Mouse (Mus musculus) c-Kit-positive CD71-negative TER-119-negative erythroid progenitor cells, embryonic 14.5 days (primary cell): ENCODE data around the gene 1700001P01Rik.

Experiments
- DNase-seq: peaks from one replicate; pipeline ENCODE4 v3.0.0-alpha.2; 2013; ENCODE audit warnings: low read depth

1700001P01Rik gene

DNA sequence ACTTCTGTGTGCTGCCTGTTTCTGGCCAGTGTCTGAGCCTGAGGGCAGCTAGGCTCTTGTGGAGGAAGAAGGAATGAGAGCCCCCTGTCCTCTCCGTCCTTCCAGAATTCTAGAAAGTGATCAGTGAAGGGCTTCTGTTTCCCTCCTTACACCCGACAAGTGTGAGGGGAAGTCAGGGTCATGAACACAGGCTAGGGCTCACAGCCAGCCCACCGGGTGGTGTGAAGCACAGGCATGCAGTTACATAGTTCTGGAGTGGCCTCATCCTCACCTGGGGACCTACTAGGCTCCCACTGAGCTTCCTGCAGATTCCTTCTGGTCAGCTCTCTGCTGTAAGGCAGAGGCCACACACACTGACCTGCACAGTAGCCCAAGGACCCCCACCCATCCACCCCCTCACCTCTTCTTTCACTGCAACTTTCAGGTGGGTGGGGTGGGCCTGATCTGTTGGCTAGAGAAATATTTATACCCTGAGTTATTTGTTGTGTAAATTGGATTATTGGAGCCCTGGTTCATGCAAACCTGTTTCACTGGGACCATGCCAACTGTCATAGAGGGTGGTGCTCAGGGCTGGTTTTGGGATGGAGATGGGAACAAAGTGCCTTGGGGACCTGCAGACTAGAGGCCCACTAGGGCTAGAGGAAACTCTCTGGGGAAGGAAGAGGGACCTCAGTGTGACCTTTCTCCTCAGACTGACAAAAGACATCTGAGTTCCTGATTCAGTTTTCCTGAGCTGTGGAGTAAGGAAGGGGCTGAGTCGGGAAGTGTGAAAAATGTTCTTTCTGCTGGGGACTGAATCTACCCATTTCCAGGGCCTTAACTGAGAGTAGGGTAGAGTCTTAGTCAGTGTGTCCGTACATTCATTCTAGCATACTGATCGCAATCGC is 33.8 kb upstream of the 1700001P01Rik start:
- no peak for DNase-seq

DNA sequence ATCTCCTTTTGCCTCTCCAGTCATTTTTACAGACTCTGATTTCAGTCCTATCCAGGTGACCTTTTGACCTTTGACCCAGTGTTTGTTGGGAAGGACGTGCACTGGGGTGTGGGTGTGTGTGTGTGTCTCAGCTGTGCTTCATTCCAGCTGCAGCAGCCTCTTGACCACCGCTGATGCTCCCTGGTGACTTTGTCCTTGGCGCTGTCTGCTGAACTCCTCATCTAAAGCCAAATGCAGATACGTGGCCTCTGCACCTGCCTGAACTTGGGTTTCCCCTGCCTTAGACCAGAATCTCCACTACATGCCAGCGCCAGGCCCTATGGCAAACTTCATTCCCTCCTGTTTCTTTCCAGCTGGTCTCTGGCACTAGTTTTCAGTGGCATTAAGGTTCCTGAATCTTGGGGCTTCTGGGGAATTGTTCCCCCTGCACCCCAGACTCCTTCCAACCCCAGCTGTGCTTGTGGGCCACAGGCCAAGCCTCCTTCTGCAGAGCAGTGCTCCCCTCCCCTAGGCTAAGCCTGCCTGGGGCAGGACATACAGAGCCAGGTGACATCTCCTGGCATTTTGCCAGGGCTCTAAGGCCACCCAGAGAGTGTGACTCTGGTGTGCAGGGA is 33.0 kb upstream of the 1700001P01Rik start:
- DNase-seq = no peak

DNA sequence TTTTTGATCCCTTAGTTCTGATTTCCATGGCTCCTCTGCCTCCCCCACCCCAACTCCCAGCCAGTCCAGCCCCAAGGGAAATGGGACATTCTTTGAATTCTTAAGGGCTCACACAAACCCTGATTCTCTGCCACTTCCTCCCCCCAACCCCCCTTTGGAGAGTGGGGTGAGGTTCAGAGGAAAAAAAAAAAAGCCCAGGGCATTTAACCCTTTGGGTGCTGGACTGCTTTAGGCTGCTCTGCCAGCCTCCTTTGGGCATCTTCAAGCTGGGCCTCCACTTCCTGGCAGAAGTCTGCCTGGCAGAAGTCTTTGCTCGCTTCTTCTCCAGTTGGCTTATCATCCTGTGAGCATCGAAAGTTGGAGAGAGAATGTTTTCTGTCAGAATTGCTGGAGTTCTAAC is 32.4 kb upstream of the 1700001P01Rik start:
- no peak for DNase-seq

DNA sequence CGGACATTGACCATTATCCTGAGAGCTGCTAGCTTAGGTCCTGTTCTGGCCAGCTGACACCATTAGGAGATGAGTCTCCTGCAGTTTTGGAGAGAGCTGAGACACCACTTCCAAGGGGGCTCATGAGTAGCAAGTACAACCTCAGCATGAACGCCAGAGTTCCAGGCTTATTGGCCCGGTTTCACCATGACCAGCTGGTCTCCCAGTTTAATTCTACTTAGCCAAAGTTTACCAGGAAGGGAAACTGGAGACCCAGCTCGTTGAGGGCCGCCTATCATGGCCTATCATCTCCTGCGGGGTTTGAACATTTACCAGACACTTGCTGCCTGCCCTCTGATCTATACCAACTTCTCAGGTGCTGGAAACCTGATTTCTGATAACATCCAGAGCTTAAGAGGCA is 31.9 kb upstream of the 1700001P01Rik start:
- DNase-seq = no peak

DNA sequence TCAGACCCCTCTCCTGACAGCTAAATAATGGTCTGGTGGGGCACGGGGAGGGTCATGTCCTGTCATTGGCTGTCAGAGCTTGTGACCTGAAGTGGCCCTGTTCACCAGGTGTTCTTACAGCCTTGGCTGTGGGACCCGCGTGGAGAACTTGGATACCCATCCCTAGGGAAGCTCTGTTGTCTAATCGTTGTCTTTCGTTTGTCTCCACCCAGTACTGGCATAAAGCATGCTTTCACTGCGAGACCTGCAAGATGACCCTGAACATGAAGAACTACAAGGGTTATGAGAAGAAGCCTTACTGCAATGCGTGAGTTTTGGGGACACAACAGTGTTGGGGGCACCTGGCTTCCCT is 30.9 kb upstream of the 1700001P01Rik start:
- no peak for DNase-seq

DNA sequence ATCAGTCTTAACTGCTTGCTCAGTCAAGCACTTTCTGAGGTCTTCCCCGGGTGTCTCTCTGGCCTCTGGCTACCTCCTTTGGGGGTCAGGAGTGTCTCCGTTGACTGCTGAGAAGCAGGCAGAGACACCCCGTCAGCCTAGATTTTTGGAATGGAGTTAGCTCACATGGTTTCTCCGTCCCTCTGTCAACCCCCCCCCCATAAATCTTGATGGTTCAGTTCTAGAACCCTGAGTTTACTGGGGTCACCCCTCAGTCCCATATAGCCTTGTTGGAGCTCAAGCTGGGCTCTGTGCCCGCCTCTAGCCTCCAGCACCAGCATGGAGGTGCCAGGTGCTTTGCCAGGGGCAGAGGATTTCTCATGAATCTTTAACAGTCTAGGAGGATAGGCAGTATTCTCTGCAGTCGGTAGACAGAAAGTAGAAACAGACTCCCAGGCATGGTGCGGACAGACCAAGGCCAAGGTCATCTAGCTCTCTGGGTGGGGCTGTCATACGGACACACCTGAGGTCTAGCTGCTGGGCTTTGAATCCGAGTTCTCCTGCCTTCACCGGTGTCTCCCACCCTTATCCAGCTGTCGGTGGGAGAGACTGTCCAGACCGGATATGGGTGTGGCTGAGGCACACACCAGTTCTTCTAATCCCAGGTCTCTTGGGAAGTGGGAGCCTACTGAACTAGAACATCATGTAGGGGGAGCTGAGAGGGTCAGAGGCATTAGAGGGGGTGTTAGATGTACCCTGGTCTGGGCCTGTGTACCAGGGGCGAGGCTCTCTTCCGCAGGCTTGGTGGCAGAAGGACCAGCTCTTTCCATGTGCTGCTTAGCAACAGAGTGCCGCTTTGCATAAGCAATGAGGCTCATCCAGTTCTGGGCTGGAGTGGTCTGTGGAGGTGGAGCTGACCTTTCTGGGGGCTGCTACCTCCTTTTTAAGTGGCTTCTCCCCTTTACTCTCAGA is 30.2 kb upstream of the 1700001P01Rik start:
- no peak for DNase-seq

DNA sequence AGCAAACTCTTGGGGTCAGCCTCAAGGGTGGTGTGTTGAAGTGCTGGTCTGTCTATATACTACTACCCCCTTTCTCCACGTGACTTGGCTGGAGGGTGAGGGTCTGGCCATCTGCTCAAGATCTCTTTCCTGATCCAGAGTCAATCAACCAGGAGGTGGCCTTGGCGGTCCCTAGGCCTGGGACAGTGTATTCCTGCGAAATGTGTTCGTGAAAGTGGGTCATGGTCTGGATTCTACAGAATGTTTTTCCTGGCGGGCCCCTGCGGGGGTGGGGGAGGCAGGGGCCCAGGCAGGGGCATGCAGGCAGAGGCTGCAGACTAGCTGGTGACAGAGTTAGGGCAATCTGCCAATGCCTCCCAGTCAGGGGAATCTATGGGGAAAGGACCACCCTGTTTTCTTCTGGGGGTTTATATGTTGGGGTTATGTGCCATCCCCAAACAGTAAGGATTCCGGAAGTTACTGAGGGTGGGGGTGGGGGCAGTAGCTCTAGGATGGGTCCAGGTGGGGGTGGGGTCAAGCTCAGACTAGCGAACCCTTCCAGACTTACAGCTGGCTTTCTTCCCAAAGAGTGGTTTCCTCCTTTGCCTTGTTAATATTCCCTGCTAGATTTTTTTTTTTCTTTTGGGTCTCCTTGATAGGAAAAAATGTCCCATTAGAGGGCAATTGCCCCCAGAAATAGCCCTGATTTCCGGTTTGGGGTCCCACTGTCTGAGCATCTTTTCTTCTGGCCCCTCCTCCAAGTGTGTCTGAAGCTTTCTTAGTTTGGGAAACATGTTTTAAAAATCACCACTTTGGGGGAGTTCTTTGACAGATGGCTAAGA is 29.3 kb upstream of the 1700001P01Rik start:
- no peak for DNase-seq

DNA sequence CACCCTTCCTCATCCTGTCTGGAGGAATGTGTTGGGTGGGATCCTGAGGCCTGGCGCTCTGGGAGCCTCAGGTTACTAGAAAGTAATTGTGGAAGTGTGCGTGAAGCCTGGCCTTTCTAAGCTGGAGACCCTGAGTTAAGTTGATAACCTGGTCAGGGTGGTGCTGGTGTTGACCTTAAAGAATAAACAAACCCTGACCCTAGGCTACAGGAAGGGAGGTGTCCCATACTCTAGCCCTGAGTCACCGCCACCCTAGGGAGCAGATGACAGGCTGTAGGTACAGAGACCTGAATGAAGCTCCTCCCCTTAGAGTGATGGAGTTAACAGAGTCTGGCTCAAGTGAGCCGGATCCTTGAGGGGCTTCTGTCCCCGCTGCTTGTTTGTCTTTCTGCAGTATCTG is 28.1 kb upstream of the 1700001P01Rik start:
- no peak for DNase-seq

DNA sequence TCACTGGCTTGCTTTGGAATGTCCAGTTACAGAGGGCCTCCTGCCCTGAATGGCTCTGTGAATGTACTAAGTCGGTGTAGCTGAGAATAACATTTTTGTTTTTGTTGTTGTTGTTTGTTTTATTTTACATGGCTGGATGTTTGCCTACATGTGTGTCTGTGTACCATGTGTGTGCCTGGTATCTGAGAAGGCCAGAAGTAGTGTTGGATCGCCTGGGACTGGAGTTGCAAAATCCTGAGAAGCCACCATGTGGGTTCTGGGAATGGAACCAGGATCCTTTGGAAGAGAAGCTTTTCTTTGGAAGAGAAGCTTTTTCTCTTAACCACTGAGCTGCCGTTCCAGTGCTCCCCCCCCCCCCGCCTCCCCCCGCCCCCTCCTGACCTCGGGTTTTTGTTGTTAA is 26.8 kb upstream of the 1700001P01Rik start:
- DNase-seq = no peak

DNA sequence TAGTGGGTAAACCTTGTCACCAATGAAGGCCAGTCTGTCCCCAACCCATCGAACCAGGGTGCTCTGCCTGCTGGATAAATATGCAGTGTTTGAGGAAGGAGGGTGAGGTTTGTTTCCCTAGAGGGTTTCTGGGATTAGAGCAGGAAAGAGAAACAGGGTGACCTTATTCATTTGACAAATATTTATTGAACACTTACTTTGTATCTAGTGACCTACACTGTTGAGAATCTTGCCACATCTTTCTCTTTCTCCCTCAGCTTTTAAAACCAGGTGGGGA is 26.4 kb upstream of the 1700001P01Rik start:
- no peak for DNase-seq

DNA sequence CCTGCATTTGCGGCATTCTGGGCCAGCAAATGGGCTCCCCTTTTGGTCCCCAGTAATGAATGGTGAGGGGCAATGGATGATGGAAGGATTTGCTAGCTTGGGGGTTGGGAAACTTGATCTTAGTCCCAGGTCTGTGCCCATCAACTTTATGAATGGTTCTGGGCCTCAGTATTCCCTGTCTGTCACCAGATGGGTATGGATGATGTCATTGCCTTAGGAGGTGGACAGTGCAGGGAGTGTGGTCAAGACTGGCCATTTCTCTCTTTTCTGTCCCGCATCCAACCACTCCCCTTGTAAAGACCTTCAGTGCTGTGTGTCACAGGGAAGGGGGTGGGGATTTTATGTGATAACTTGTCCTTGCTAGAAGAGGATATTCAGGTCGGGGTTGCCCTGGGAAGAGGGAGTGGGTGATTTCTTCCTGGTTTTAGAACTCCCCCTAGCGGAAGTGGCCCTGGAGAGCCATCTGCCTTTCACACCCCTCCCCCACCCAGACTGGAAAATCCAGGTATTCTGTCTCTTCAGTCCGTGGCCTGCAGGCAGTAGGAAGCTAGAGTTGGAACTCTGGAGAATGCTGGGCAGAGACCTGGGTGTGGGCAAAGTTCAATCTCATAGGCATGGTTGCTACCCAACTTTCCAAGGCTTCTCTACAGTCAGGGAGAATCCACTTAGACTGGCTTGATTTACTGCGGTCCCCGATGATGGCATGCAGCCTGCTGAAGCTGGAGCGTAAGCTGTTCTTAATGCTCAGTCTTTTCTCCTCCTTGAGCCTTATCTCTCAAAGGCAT is 25.9 kb upstream of the 1700001P01Rik start:
- DNase-seq = no peak

DNA sequence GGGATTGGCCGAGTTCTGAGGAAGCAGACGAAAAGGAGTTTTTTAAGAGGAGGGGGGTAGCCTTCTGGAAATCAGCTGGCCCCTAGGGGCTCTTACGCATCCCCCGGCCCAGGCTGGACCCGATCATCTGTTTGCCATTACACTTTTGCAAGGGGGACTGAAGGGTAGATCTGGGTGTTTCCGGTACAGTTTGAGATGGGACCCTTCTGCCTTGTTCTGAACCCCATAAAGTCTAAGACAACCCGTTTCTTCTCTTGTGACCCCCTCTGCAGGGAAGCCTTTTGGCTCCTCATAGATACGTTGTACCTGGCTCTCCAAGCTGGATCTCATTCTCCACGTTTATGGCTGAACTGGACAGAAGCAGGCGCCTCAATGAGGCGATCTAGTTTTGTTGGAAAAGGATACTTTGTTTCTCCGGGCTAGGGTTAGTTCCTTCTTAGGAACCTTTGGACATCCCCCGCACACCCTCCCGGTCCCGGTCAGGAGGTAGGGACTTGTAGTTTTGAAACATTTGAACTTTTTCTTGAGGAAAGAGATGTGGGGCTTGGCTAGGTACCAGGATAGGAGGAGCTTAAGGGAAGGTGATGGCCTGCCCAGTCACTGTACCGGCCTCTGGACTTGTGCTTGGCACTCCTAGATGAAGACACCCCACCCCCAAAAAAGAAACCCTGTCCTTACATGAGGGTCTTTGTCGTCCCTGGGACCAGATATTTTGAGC is 25.1 kb upstream of the 1700001P01Rik start:
- no peak for DNase-seq

DNA sequence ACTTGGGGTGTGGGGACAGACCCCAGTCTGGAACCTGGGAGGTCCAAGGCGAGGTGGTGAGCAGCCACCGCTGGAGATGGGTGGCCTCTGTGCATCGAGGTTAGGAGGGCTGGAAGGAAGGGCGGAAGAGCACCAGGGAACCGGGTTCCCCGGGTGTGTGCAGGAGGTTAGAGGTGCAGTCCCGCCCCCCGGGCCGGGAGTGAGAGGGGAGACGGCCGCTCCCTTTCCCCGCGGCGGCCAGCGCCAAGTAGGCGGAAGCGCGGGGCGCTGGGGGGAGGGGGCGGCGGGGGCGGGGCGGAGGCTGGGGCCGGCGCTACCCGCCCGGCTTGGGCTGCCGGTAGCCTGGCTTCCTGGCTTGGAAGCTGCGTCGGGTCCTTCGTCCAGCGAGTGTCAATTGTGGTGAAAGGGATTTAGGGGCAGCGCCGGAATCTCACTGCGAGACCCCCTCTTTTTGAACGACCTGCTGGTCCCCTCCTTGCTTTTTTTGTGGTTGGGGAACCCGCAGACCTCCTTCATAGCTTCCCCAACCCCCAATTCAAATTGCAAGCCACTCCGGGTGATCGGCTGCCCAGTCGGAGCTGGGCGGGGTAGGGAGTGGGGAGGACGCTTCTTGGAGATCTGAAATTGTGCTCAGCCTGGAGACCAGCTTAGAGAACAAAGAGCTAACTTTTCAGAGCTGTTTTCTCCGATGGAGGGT is 24.4 kb upstream of the 1700001P01Rik start:
- peak; percentile 60 for DNase-seq

DNA sequence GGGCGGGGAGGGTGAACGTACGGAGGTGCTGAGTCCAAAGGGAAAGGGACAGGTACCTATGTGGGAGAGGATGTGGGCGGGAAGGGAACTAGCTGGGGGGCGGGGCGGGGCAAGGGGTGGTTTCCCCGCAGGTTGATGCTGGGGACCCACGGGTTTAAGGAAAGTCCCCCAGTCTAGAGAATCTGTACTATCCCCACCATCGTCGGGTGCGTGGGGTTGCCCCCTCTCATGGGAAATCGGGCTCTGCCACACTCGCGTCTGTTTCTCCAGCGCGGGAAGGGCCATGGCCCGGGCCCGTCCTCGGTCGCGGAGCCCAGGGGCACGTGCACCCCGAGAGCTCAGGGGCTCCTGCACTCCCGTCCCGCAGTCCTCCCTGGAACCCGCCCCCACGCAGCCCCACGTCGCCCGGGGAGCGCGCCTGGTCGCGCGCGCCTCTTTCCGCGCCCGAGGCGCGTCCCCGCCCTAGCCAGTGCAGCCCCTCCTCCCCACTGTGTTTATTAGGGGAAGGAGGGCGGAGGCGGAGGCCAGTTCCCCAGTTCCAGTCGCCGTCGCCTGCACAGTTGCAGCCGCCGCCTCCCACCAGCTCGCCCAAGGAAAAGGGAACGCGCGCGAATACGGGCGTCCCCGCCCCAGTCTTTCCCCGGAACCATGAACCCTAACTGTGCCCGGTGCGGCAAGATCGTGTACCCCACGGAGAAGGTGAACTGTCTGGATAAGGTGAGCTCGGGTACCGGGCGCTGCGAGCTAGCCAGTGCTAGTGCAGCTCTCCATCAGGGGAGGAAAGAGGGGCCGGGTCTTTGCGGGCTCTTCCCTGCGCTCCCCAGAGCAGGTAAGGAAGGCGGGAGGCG is 23.7 kb upstream of the 1700001P01Rik start:
- DNase-seq = peak; percentile 60

DNA sequence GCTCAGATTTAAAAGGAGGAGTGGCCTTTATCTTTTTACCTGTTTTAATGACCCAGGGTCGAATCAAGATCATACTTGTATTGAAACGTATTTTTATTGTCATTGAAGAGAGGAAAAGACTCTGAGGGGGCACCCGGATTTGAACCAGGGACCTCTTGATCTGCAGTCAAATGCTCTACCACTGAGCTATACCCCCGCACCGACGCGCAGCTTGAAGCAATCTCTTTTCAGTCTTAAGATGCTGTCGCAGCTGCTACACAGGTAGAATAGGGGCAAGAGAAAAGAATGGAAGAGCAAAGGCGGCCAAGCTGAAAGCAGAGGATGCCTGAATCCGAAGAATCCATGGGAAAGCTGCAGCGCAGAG is 23.0 kb upstream of the 1700001P01Rik start, which contains the start of gene Lasp1:
TSS of gene Lasp1 (plus strand) at position 219 of the 364 bp plus-strand sequence.
- DNase-seq = peak; percentile 81

DNA sequence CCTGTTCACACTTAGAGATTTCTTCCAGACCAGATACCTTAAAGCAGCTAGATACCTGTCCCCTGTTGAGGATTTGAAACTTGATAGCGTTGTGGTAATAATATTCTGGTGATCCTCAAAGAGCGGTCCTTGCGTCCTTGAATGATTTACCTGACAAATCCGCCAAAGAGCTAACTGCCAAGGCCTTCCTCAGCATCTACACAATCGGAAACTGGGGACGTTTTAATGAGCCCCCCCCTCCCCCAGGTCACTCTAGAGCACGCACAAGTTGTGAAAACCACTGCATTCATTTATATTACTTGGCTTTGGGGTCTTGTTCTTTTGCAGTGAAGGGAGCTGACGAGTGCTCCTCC is 22.3 kb upstream of the 1700001P01Rik start:
- no peak for DNase-seq

DNA sequence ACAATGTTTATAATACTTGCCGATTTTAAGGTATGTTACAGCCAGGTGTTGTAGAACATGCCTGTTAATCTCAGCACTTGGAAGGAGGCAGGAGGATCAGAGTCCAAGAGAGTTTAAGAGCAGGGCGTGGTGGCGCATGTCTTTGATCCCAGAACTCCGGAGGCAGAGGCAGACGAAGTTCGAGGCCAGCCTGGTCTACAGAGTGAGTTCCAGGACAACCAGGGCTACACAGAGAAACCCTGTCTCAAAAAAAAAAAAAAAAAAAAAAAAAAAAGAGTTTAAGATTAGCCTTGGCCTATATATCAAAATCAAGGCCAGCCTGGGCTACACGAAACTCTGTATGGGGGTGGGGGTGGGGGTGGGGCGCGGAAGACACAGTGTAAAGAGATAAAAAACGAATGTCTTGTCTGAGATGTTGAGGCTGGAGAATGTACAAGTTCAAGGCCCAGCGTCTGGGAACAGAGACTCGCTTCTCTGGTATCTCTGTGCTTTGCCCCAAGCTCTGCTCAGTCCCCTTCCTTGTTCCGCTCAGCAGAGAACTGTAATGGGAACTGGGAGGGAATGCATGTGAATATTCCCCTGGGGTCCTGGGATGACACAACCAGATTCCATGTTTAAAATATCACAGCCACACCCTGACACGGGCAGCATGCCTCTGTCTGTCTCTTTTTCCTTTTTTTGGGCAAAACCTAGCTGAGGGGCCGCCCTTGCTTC is 21.8 kb upstream of the 1700001P01Rik start:
- no peak for DNase-seq

DNA sequence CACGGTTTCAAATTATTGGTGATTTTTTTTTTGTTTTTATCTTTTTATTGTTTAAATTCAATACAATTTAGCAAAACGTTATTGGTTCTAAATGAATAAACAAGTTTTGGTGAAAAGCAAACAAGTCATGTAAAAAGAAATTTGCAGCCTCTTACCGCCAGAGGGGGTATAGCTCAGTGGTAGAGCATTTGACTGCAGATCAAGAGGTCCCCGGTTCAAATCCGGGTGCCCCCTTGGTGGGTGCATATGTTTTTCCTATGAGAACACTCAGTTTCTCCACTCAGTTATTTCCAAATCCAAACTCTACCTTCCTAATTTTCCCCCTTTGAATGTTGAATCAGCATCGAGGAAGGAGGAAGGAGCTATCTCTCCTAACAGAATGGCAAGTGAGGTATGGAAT is 21.2 kb upstream of the 1700001P01Rik start:
- DNase-seq = peak; percentile 50
